Mouse (Mus musculus) hindbrain, embryonic 10.5 days (tissue): ENCODE measurements around the gene Adcy6. TPM values are rescaled to one million over a fixed set of nuclear protein-coding genes. Genes with fewer than 3 reads are reported as not detected.

Experiments used
- DNase-seq: peaks from one replicate; pipeline ENCODE4 v3.0.0-alpha.2; 2017; ENCODE audit warnings: low spot score
- H3K27ac ChIP-seq: fragments of 300-500 bp; sonication (generic); 2 replicates; pipeline ENCODE4 v1.5.1; 2016; ENCODE audit warnings: mild to moderate bottlenecking, moderate library complexity
- H3K27me3 ChIP-seq: fragments of 300-500 bp; sonication (generic); 2 replicates; pipeline ENCODE4 v1.6.1; 2016; ENCODE audit warnings: mild to moderate bottlenecking; ENCODE audit not compliant: poor library complexity, insufficient read depth, severe bottlenecking
- H3K36me3 ChIP-seq: fragments of 300-500 bp; sonication (generic); 2 replicates; pipeline ENCODE4 v1.6.1; 2016; ENCODE audit warnings: mild to moderate bottlenecking, moderate library complexity
- H3K4me1 ChIP-seq: fragments of 300-500 bp; sonication (generic); replicated peaks from 2 replicates; pipeline ENCODE4 v1.6.1; 2016; ENCODE audit warnings: mild to moderate bottlenecking
- H3K4me3 ChIP-seq: fragments of 300-500 bp; sonication (generic); 2 replicates; pipeline ENCODE4 v1.5.1; 2016; ENCODE audit warnings: mild to moderate bottlenecking, moderate library complexity
- H3K9me3 ChIP-seq: fragments of 300-500 bp; sonication (generic); 2 replicates; pipeline ENCODE4 v1.6.1; 2016; ENCODE audit warnings: mild to moderate bottlenecking, moderate library complexity
- WGBS: fragments of 180-500 bp; shearing (Covaris S2); methylation state at CpG from one replicate; pipeline ENCODE4 v1.1.7; 2016; 5-methylcytosine and 5-hydroxymethylcytosine counted together
- polyA plus RNA-seq: library from polyadenylated mRNA; unstranded; fragments of >200 nt; fragmentation: Nextera tagmentation; extraction: Ambion mirVana; gene quantifications from 2 replicates; pipeline ENCODE4 v1.2.1, GENCODE M21; 2016

The Adcy6 gene
- polyA plus RNA-seq = 11.6 and 12.0 TPM in 2 replicates

DNA sequence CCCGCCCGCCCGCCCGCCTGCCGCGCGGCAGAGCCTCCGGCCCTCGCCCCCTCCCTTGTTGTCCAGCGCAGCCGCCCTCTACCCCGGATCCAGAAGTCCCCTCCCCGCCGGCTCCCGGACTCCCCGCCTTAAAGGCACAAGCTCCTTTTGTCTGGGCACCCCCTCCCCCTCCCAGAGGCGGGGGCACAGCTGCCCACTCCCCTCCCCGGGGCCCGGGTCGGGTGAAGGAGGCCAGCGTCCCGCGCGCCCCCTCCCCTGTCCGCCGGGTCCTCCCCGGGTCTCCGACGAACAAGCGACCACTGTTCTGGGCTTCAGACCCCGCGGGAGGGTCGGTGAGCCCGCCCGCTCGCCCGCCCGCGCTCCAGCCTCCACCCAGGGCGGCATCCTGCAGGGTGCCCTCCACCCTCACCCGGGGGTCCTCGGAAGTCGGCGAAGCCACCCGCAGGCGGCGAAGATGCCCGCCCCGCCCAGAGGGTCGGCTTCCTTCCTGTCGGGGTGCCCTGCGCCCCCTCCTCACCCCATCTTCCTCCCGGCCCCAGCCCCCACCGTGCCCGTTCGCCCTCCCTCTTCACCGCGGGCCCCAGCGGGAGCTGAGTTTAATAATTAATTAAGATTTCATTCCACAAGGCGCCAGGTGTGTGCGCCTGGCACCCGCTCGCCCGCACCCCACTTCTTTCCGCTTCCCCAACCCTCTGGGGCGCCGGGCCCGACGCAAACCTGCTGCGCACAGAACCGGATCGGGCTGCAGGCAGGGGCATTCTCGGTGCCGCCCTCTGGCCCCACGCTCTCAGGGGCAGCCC lies at the start of gene Adcy6:
Gene Adcy6, minus strand, starts transcription at position 746 of the 800 bp plus-strand sequence.
- peak; percentile 89 for DNase-seq
- Histone ChIP-seq H3K27me3 (0 out of 2 replicates have a peak, but pooled peaks cover 3% of the 10 kb centered on the region), H3K36me3 (peaks cover 19% of the 10 kb centered on the region), H3K27ac (peak within 1 kb of the TSS; percentile 95), H3K9me3 (no peaks in the 10 kb centered on the region), H3K4me3 (peak within 1 kb of the TSS; percentile 68), H3K4me1 (peaks cover 42% of the 10 kb centered on the region)
- WGBS = under 1% methylated on average over 75 of the region's 75 CpGs

GRCm38 (mm10) chr15:98656982-98657751 lies 47.3 kb upstream of the Adcy6 start:
- no peak overlapping the region for H3K27ac ChIP-seq
- peaks cover 89% of the 10 kb centered on the region for H3K36me3 ChIP-seq
- no peaks in the 10 kb centered on the region for H3K27me3 ChIP-seq
- H3K4me1 ChIP-seq = peaks cover 12% of the 10 kb centered on the region
- H3K9me3 ChIP-seq = peaks cover 3% of the 10 kb centered on the region; the same call in 1 of the 2 replicates
- WGBS = 87% methylated on average over 15 of the region's 15 CpGs
- no peak for DNase-seq
- no peak overlapping the region for H3K4me3 ChIP-seq

GRCm38 (mm10) chr15:98652174-98652573 lies 42.3 kb upstream of the Adcy6 start:
- no peak overlapping the region for H3K4me3 ChIP-seq
- WGBS = 96% methylated on average over 8 of the region's 8 CpGs

DNA sequence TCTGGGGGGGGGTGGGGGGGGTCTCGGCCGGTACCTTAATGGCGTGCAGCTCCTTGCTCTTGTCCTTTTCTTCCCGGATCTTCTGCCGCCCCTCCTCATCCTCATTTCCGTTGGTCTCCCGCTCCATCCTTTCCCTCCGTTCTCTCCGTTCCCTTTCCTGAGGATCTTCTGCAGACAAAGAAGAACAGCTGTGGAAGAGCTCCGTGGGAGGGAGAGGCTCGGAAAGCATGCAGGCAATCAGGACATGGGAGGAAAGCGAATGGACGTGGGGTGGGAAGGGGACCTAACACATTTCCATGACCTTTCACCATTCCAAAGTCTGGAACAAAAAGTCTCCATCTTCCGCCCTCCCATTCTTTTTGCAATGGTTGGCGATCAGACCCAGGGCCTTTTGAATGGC lies 41.6 kb upstream of the Adcy6 start:
- 90% methylated on average over 15 of the region's 15 CpGs for WGBS
- Histone ChIP-seq H3K36me3 (peaks cover 100% of the 10 kb centered on the region), H3K9me3 (no peaks in the 10 kb centered on the region), H3K4me1 (no peaks in the 10 kb centered on the region), H3K27me3 (no peaks in the 10 kb centered on the region), H3K4me3 (no peak overlapping the region), H3K27ac (no peak overlapping the region)
- DNase-seq = no peak

More at GRCm38 (mm10) chr15:98652174-98652573, 42.3 kb upstream of the Adcy6 start:
- no peaks in the 10 kb centered on the region for H3K9me3 ChIP-seq
- no peaks in the 10 kb centered on the region for H3K27me3 ChIP-seq
- DNase-seq = no peak
- no peak overlapping the region for H3K27ac ChIP-seq
- H3K4me1 ChIP-seq = no peaks in the 10 kb centered on the region
- peaks cover 100% of the 10 kb centered on the region for H3K36me3 ChIP-seq

- 95% methylated on average over 3 of the region's 3 CpGs for WGBS
- H3K27ac ChIP-seq = no peak overlapping the region
- H3K36me3 ChIP-seq = peaks cover 100% of the 10 kb centered on the region
- no peak for DNase-seq
- no peaks in the 10 kb centered on the region for H3K9me3 ChIP-seq
- H3K4me3 ChIP-seq = no peak overlapping the region
- H3K4me1 ChIP-seq = no peaks in the 10 kb centered on the region
- no peaks in the 10 kb centered on the region for H3K27me3 ChIP-seq
Observed at GRCm38 (mm10) chr15:98648071-98648470, 38.2 kb upstream of the Adcy6 start.

- H3K9me3 ChIP-seq = no peaks in the 10 kb centered on the region
- peaks cover 100% of the 10 kb centered on the region for H3K36me3 ChIP-seq
- WGBS = 87% methylated on average over 10 of the region's 10 CpGs
- no peak overlapping the region for H3K27ac ChIP-seq
- H3K4me3 ChIP-seq = no peak overlapping the region
- DNase-seq = no peak
- H3K4me1 ChIP-seq = no peaks in the 10 kb centered on the region
- no peaks in the 10 kb centered on the region for H3K27me3 ChIP-seq
Observed at GRCm38 (mm10) chr15:98647308-98647707, 37.4 kb upstream of the Adcy6 start.

- WGBS = 87% methylated on average over 8 of the region's 8 CpGs
- H3K4me3 ChIP-seq = no peak overlapping the region
- H3K27ac ChIP-seq = no peak overlapping the region
- H3K9me3 ChIP-seq = no peaks in the 10 kb centered on the region
- H3K27me3 ChIP-seq = no peaks in the 10 kb centered on the region
- no peak for DNase-seq
- peaks cover 100% of the 10 kb centered on the region for H3K36me3 ChIP-seq
- no peaks in the 10 kb centered on the region for H3K4me1 ChIP-seq
Observed at GRCm38 (mm10) chr15:98646737-98647136, 36.9 kb upstream of the Adcy6 start.

GRCm38 (mm10) chr15:98645057-98646026 lies 35.5 kb upstream of the Adcy6 start:
- no peak for DNase-seq
- Histone ChIP-seq H3K27me3 (no peaks in the 10 kb centered on the region), H3K36me3 (peaks cover 100% of the 10 kb centered on the region), H3K4me3 (no peak overlapping the region), H3K9me3 (no peaks in the 10 kb centered on the region), H3K27ac (no peak overlapping the region), H3K4me1 (no peaks in the 10 kb centered on the region)
- 94% methylated on average over 24 of the region's 24 CpGs for WGBS

DNA sequence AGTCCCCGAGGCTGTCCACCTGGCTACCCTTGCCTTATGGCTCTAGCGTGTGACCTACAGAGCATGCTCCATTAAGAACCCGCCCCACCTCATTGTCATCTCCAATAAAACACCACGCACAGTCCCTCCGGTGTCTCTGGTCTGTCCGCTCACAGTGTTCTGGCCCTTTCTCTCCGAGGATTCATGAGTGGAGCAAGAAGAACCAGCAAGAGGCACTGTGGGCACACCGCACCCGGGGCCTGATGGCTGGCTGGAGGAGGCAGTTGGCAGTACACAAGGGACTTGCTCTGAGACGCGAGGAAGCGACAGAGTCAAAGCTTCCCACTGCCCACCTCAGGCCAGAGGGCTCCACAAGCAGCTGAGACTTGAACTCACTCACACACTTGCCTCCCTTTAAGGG lies 34.5 kb upstream of the Adcy6 start:
- peak; percentile 3 for DNase-seq
- Histone ChIP-seq H3K27me3 (no peaks in the 10 kb centered on the region), H3K36me3 (peaks cover 100% of the 10 kb centered on the region), H3K27ac (no peak overlapping the region), H3K9me3 (no peaks in the 10 kb centered on the region), H3K4me1 (0 out of 2 replicates have a peak, but pooled peaks cover 2% of the 10 kb centered on the region), H3K4me3 (no peak overlapping the region)
- WGBS = 90% methylated on average over 12 of the region's 12 CpGs

GRCm38 (mm10) chr15:98640157-98640556 lies 30.3 kb upstream of the Adcy6 start:
- Histone ChIP-seq H3K27me3 (peaks cover 28% of the 10 kb centered on the region), H3K27ac (no peak overlapping the region), H3K4me3 (no peak overlapping the region), H3K9me3 (no peaks in the 10 kb centered on the region), H3K4me1 (peaks cover 29% of the 10 kb centered on the region), H3K36me3 (peaks cover 64% of the 10 kb centered on the region)
- DNase-seq = no peak
- 43% methylated on average over 8 of the region's 8 CpGs for WGBS

DNA sequence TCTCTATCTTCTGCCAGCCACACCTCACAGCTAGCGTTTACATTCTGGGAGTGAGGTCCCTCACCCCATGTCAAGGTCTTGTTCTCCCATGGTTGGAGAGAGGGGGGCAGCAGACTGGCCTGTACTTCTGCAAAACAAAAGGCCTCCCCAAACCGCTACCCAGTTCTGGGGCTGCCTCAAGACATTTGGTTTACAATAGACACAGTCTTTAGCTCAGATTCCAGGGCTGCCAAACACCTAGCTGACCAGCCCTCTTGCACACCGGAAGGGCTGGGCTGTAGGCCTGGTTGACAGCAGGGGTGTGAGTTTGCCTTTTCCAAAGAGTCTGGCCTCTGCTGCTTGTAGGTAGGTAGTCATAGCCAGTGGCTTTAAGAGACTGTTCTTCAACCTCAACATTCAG lies 27.3 kb upstream of the Adcy6 start:
- no peak overlapping the region for H3K27ac ChIP-seq
- 35% methylated on average over 3 of the region's 3 CpGs for WGBS
- H3K4me3 ChIP-seq = no peak overlapping the region; the same call in 1 of the 2 replicates
- DNase-seq = no peak
- peaks cover 34% of the 10 kb centered on the region for H3K36me3 ChIP-seq
- peaks cover 54% of the 10 kb centered on the region for H3K27me3 ChIP-seq
- no peaks in the 10 kb centered on the region for H3K9me3 ChIP-seq
- peaks cover 59% of the 10 kb centered on the region for H3K4me1 ChIP-seq

DNA sequence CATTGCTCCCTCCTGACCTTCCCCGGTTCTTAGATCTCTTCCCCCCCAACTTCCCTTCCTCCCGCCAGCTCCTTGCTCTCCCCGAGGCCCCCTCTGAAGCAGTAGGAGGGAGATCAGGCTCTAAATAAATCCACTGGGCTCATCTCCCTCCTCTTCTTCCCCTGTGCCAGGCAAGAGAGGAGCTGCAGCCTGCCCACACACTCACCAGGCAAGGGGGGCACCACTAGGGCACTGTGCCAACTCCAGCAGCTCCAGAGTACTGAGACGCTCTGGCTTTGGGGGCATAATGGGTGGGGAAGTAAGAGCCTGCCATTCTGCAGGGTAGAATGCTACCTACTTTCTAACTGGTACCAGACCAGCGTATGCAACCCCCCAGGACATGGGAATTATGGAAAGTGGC lies 26.6 kb upstream of the Adcy6 start:
- H3K9me3 ChIP-seq = no peaks in the 10 kb centered on the region
- DNase-seq = no peak
- H3K27me3 ChIP-seq = peaks cover 61% of the 10 kb centered on the region
- H3K27ac ChIP-seq = peak overlapping the region; percentile 57; the same call in 1 of the 2 replicates
- H3K4me1 ChIP-seq = peaks cover 66% of the 10 kb centered on the region
- H3K36me3 ChIP-seq = peaks cover 28% of the 10 kb centered on the region
- peak overlapping the region; percentile 87 for H3K4me3 ChIP-seq
- WGBS = 38% methylated on average over 5 of the region's 5 CpGs
